Mouse (Mus musculus) cerebellum, adult 11 months (tissue): ENCODE data around the gene Smim11.
A peak's percentile ranks its signal among the peaks of the same experiment; 100 is the strongest.

Experiments used
- DNase-seq: peaks from one replicate; pipeline ENCODE4 v3.0.0; 2022

Gene Smim11

GRCm38 (mm10) chr16:92300649-92301411 lies at the start of gene Smim11:
Gene Smim11, plus strand, starts transcription at chr16:92301286.
- DNase-seq = peak; percentile 94

GRCm38 (mm10) chr16:92254316-92254715 lies 46.8 kb upstream of the Smim11 start:
- no peak for DNase-seq

- DNase-seq = no peak
Measured at GRCm38 (mm10) chr16:92267861-92268260, 33.2 kb upstream of the Smim11 start.

- no peak for DNase-seq
Measured at GRCm38 (mm10) chr16:92274516-92274915, 26.6 kb upstream of the Smim11 start.

GRCm38 (mm10) chr16:92275526-92275925 lies 25.6 kb upstream of the Smim11 start:
- no peak for DNase-seq

- DNase-seq = no peak
Measured at GRCm38 (mm10) chr16:92282671-92283070, 18.4 kb upstream of the Smim11 start.

GRCm38 (mm10) chr16:92285068-92285467 lies 16.0 kb upstream of the Smim11 start:
- no peak for DNase-seq

GRCm38 (mm10) chr16:92286609-92287008 lies 14.5 kb upstream of the Smim11 start:
- peak; percentile 79 for DNase-seq

- DNase-seq = no peak
Measured at GRCm38 (mm10) chr16:92288778-92289177, 12.3 kb upstream of the Smim11 start.

- DNase-seq = no peak
Measured at GRCm38 (mm10) chr16:92290045-92290444, 11.0 kb upstream of the Smim11 start.

- no peak for DNase-seq
Measured at GRCm38 (mm10) chr16:92292101-92292500, 9.0 kb upstream of the Smim11 start, which contains the start of gene Kcne2. Gene Kcne2, plus strand, starts transcription at chr16:92292389.

GRCm38 (mm10) chr16:92294267-92294970 lies 6.7 kb upstream of the Smim11 start:
- no peak for DNase-seq

- no peak for DNase-seq
Measured at GRCm38 (mm10) chr16:92295328-92295727, 5.8 kb upstream of the Smim11 start.

- peak; percentile 49 for DNase-seq
Measured at GRCm38 (mm10) chr16:92301412-92301806, 323 bp downstream of the Smim11 start.

GRCm38 (mm10) chr16:92301989-92302388 lies 903 bp downstream of the Smim11 start:
- DNase-seq = no peak

- DNase-seq = no peak
Measured at GRCm38 (mm10) chr16:92302506-92302905, 1.4 kb downstream of the Smim11 start.

- no peak for DNase-seq
Measured at GRCm38 (mm10) chr16:92305519-92305918, 4.4 kb downstream of the Smim11 start.

GRCm38 (mm10) chr16:92307947-92308346 lies 6.9 kb downstream of the Smim11 start:
- DNase-seq = no peak

GRCm38 (mm10) chr16:92309126-92309525 lies 8.0 kb downstream of the Smim11 start:
- DNase-seq = no peak

GRCm38 (mm10) chr16:92313953-92314741 lies 13.1 kb downstream of the Smim11 start:
- peak; percentile 37 for DNase-seq

- DNase-seq = no peak
Measured at GRCm38 (mm10) chr16:92316049-92316738, 15.1 kb downstream of the Smim11 start.

- no peak for DNase-seq
Measured at GRCm38 (mm10) chr16:92319353-92320109, 18.4 kb downstream of the Smim11 start.
